Mouse (Mus musculus) limb, embryonic 10.5 days (tissue): ENCODE results near the gene Baz2b. TPM values are rescaled to one million over a fixed set of nuclear protein-coding genes. Genes with fewer than 3 reads are reported as not detected.
"Not testable (repeated sequence)": the region's sequence is repeated elsewhere in the genome, so short reads cannot be mapped to it uniquely, and the experiment has no call there.

Experiments
- DNase-seq: peaks from one replicate; pipeline ENCODE4 v3.0.0-alpha.2; 2017; ENCODE audit warnings: low spot score
- H3K27ac ChIP-seq: fragments of 300-500 bp; sonication (generic); 2 replicates; pipeline ENCODE4 v1.5.1; 2016; ENCODE audit warnings: mild to moderate bottlenecking
- H3K27me3 ChIP-seq: fragments of 300-500 bp; sonication (generic); 2 replicates; pipeline ENCODE4 v1.6.1; 2016; ENCODE audit warnings: low read depth, mild to moderate bottlenecking; ENCODE audit not compliant: poor library complexity, severe bottlenecking
- H3K36me3 ChIP-seq: fragments of 300-500 bp; sonication (generic); 2 replicates; pipeline ENCODE4 v1.6.1; 2016; ENCODE audit warnings: mild to moderate bottlenecking, moderate library complexity
- H3K4me1 ChIP-seq: fragments of 300-500 bp; sonication (generic); 2 replicates; pipeline ENCODE4 v1.6.1; 2016
- H3K4me3 ChIP-seq: fragments of 300-500 bp; sonication (generic); 2 replicates; pipeline ENCODE4 v1.5.1; 2016; ENCODE audit warnings: mild to moderate bottlenecking, moderate library complexity
- H3K9me3 ChIP-seq: fragments of 300-500 bp; sonication (generic); replicated peaks from 2 replicates; pipeline ENCODE4 v1.6.1; 2016; ENCODE audit warnings: mild to moderate bottlenecking
- WGBS: fragments of 180-500 bp; shearing (Covaris S2); methylation state at CpG from one replicate; pipeline ENCODE4 v1.1.7; 2016; 5-methylcytosine and 5-hydroxymethylcytosine counted together
- polyA plus RNA-seq: library from polyadenylated mRNA; unstranded; fragments of >200 nt; fragmentation: Nextera tagmentation; extraction: Ambion mirVana; gene quantifications from 2 replicates; pipeline ENCODE4 v1.2.1, GENCODE M21; 2016

Baz2b gene
- polyA plus RNA-seq, 1 experiment from 2014 or later = 58.8 TPM

DNA sequence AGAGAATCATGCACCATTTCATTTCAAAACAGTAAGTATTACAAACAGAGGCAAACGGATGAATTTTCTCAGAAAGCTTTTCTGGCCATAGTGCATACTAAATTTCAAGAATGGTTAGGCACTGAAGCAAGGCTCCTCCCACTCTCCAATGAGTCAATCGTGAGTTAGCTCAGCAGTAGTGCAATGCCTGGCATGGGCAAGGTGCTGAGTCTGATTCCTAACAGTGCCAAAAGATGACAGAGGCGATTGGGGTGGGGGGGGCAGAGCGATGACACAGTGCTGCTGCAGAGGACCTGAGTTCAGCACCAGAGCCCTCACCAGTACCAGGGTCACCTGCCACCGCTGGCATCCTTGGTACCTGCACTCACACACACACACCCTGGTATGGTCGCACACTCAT lies 339.1 kb downstream of the Baz2b start:
- Histone ChIP-seq H3K9me3 (no peaks in the 10 kb centered on the region), H3K27me3 (no peaks in the 10 kb centered on the region), H3K4me3 (no peak overlapping the region), H3K36me3 (peaks cover 18% of the 10 kb centered on the region), H3K4me1 (no peaks in the 10 kb centered on the region), H3K27ac (no peak overlapping the region)
- no peak for DNase-seq
- WGBS = 88% methylated on average over 6 of the region's 6 CpGs

DNA sequence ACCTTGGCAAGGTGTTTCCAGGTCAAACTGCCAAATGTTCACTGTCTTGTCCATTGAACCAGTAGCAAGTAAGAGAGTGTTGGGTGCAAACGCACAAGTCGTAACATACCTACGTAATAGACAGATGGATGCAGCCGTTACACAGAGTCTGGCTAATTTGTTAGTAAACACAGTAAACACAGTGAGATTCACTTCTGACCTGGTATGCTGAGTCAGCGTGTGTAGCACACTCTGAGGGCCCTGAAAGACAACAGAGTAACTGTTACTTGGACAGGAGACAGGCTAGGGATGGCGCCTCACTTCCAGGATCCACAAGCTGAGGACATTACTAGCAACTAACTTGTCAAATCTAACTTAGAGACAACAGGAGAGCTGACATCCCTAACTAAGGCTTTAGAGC lies 347.0 kb downstream of the Baz2b start:
- Histone ChIP-seq H3K27ac (no peak overlapping the region), H3K27me3 (no peaks in the 10 kb centered on the region), H3K36me3 (peaks cover 18% of the 10 kb centered on the region), H3K4me1 (0 out of 2 replicates have a peak, but pooled peaks cover 3% of the 10 kb centered on the region), H3K9me3 (no peaks in the 10 kb centered on the region), H3K4me3 (no peak overlapping the region)
- DNase-seq = no peak
- 90% methylated on average over 6 of the region's 6 CpGs for WGBS

DNA sequence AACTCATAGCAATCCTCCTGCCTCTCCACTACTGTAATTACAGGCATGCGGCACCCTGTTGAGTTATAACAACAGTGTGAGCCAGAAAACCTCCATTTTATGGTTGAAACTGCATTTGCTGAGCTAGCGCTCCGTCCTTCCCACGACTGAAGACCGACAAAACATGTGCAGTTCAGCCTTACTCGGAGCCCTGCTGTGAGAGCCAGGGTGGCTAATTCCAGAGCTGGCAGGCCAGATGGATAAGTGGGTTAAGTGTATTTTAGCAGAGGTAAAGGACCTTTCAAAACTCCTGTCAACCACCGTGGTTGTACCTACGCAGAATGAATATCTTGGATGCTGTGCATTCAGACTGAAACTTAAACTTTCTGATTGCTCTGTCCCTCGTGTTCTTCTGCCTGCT lies 355.3 kb downstream of the Baz2b start:
- no peaks in the 10 kb centered on the region for H3K4me1 ChIP-seq
- no peaks in the 10 kb centered on the region for H3K9me3 ChIP-seq
- WGBS = 89% methylated on average over 9 of the region's 9 CpGs
- no peaks in the 10 kb centered on the region for H3K27me3 ChIP-seq
- no peak overlapping the region for H3K27ac ChIP-seq
- no peak overlapping the region for H3K4me3 ChIP-seq
- DNase-seq = no peak
- peaks cover 29% of the 10 kb centered on the region for H3K36me3 ChIP-seq

DNA sequence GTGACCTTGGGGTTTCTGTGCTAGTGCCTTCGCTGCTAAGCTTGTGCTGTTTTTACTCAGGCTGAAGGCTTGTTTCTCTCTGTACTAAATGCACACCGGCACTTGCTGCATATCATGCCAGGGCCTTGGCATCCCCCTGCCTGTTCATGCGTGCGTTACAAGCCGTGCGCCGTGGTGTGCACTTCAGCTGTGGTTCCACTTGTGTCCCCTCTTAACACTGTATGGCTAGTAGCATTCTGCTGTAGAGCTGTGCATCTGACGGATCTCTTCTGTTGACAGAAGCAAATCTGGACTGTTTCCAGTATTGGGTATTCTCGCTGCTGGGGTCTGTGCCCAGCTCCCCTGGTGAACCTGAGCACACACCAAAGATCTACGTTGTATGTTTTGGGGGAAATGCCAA lies 356.1 kb downstream of the Baz2b start:
- Histone ChIP-seq H3K27me3 (no peaks in the 10 kb centered on the region), H3K4me3 (no peak overlapping the region), H3K27ac (no peak overlapping the region), H3K4me1 (no peaks in the 10 kb centered on the region), H3K36me3 (peaks cover 29% of the 10 kb centered on the region), H3K9me3 (no peaks in the 10 kb centered on the region)
- WGBS = 98% methylated on average over 10 of the region's 10 CpGs
- DNase-seq = no peak

DNA sequence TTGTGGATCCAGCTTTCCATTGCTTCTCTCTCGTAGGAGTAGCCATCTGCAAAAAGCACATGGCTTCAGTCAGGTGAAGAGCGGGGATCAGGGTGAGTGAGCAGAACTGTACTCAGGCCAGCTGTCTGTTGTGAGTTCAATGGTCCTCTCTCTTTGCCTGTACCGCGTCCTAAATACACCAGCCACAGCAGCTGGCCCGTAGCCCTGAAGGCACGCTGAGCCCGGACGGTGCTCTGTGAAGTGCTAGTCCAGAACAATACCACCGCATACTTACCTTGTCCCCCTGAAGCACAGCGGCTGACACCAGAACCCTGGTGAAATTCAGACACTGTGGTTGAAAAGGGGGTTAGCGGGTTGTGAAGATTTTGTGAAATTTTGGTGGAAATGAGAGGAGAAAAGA lies 356.7 kb downstream of the Baz2b start:
- H3K27me3 ChIP-seq = no peaks in the 10 kb centered on the region
- H3K27ac ChIP-seq = no peak overlapping the region
- H3K4me3 ChIP-seq = no peak overlapping the region
- 90% methylated on average over 11 of the region's 11 CpGs for WGBS
- H3K36me3 ChIP-seq = peaks cover 26% of the 10 kb centered on the region
- H3K9me3 ChIP-seq = no peaks in the 10 kb centered on the region
- DNase-seq = no peak
- H3K4me1 ChIP-seq = no peaks in the 10 kb centered on the region

DNA sequence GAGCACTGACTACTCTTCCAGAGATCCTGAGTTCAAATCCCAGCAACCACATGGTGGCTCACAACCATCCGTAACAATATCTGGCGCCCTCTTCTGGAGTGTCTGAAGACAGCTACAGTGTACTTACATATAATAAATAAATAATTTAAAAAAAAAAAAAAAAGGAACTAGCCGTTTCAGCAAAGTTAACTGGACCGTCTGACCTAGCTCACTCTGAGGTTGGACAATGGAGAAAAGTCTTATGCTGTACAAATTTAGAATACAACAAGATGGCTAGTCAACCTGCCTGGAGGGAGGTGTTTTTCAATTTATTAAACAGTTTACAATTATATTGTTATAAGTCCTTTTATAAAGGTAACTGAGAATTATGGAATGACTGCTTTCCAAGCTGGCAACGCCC lies 357.8 kb downstream of the Baz2b start:
- H3K27ac ChIP-seq = not testable (repeated sequence)
- WGBS = 88% methylated on average over 5 of the region's 5 CpGs

More for the DNA sequence above, 357.8 kb downstream of the Baz2b start:
- not testable (repeated sequence) for H3K9me3 ChIP-seq, H3K27me3 ChIP-seq, H3K4me3 ChIP-seq, H3K4me1 ChIP-seq, DNase-seq
- H3K36me3 ChIP-seq = peaks cover 23% of the 10 kb centered on the region

Other genes with a start within 250 kb of the Baz2b start
- gene March7, start within 50 bp of the Baz2b start, polyA plus RNA-seq = 62.5 and 81.9 TPM in 2 replicates
- gene Cd302, start 74.6 kb upstream of the Baz2b start, polyA plus RNA-seq = 22.3 and 23.5 TPM in 2 replicates
- 5.9 and 7.0 TPM in 2 replicates for gene Ly75, start 173.5 kb upstream of the Baz2b start, polyA plus RNA-seq